Mouse (Mus musculus): ENCODE measurements around the gene Pm20d1. TPM values are rescaled to one million over a fixed set of nuclear protein-coding genes. Genes with fewer than 3 reads are reported as not detected.

Gene Pm20d1
- polyA plus RNA-seq (2015; fragmentation: Nextera tagmentation; extraction: Ambion mirVana), result 0.95 and 1.4 TPM in 2 replicates

GRCm38 (mm10) chr1:131797202-131797909, at the start of gene Pm20d1:
TSS of gene Pm20d1 (plus strand) at chr1:131797381.
- DNase-seq (ENCODE audit: low spot score), result no peak

DNA sequence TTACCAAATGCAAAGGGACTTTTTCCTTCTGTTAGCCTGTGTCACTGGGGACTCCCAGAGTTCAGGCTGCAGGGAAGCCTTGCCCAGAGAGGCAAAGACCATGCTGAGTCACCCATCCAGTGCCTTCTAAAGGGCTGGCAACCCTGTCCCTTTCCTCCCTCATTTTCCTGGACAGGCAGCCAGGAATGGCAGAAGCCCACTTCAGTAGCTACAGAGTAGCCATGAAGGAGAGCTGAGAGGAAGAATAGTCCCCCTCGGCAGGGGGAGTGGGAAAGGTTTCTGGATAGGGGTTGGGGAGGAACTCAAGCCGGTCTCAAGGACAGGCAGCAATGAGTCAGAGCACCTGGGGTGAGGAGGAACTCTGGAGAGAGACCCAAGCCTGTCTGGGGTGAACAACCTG, 49.4 kb upstream of the Pm20d1 start:
- DNase-seq (ENCODE audit: low spot score), result no peak

DNA sequence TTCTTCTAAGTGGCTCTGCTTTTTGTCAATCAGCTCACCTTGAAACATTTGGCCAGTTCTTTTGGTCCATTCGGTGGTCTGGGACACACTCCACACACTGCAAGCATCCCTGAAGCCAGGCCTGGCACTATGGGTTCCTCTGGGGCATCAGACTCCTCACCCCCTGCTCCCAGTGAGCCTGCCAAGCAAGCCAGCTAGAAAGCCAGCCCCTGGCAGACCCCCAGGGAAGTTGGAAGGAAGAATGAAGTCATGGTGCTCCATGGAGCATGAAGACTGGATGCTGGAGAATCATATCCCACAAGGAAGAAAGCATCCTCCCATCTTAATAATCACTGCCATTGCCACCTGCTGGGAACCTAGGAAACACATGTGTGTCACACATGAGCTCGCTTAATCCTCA, 48.5 kb upstream of the Pm20d1 start:
- DNase-seq (ENCODE audit: low spot score), result no peak

DNA sequence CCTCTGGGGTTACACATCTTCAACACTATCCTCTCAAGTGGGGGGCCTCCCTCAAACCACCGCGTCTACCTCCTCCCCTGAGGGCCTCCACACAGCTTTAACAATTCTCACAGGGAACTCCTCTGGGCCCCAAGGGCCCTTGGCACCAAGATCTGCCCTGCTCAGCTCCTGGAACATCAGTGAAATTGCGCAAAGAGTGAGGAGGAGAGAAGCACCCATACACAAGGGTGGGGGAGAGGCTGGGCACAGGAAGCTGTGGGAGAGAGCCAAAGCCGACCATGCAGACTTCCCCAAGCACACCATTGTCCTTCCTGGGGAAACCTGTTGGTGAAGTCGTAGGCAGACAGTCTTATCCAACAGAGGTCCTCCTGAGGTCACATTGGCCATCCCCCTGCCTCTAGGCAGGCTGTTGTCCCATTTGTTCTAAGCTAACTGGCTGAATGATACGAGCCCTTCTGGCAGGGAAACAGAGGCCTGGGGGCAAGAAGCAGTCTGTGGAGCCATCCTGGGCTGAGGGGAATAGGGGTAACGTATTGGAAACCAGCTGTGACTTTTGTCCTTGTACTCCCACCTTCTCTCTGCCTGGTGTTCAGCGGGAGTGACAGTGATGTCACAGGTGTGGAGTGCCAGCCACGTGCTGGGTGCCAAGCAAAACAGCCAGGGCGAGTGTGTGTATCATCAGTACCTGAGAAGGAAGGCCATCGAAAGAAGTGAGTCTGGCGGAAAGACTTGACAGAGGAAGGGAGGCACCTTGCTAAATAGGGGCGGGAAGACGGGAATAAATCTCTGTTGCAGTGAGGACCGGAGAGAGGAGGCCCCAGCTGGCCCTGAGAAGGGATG, 47.3 kb upstream of the Pm20d1 start:
- DNase-seq (ENCODE audit: low spot score), result no peak

DNA sequence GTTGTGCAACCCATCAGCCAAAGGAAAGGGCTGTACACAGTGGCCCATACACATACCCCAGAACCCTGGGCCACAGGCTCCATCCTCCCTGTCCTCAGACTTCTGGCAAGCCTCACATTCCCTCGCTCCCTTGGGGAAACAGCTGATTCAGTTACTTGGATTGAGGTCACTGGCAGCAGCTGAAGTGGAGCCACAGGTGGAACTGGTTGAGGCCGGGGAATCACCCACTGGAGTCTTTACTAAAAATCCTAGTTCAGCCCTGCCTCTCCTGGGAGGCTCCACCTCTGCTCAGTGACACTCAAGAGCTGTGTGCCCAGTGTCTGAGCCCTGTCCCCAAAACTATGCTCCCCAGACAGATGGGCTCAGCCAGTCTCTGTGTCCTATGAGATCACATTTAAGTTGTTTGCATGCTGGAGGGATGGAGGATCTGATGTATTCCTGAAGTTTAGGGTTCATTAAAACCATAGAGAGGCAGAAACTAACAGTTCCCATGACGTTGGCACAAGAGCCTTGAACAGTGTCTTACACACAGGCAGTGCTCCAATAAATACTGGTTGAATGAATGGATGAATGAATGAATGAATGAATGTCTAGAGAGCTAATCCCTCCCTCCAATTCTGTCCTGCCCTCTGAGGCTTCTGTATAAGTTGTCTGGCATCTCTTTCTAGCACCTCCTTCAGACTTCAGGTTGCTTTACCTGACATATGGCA, 45.8 kb upstream of the Pm20d1 start:
- DNase-seq (ENCODE audit: low spot score), result no peak

GRCm38 (mm10) chr1:131751891-131752311, 45.3 kb upstream of the Pm20d1 start:
- no peak for DNase-seq (ENCODE audit: low spot score)

GRCm38 (mm10) chr1:131754212-131754829, 42.9 kb upstream of the Pm20d1 start:
- DNase-seq (ENCODE audit: low spot score), result no peak

- no peak for DNase-seq (ENCODE audit: low spot score)
These were observed 42.3 kb upstream of the Pm20d1 start for GRCm38 (mm10) chr1:131754916-131755315.

DNA sequence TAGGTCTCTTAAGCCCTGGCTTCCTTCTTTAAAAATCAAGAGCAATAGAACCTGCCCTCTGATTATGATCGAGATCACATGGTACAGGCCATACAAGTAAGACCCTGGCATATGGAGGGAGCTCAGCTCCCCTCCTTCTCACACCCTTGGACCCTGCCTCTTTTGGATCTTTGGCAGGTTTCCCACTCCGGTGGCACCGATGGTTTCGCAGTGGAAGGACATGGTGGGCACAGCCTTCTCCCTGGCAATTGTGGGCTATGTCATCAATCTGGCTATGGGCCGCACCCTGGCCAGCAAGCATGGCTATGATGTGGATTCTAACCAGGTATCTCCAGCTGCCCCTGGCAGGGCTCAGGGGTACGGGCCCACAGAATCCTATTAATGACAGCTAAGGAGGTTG, 40.0 kb upstream of the Pm20d1 start:
- DNase-seq (ENCODE audit: low spot score), result no peak

DNA sequence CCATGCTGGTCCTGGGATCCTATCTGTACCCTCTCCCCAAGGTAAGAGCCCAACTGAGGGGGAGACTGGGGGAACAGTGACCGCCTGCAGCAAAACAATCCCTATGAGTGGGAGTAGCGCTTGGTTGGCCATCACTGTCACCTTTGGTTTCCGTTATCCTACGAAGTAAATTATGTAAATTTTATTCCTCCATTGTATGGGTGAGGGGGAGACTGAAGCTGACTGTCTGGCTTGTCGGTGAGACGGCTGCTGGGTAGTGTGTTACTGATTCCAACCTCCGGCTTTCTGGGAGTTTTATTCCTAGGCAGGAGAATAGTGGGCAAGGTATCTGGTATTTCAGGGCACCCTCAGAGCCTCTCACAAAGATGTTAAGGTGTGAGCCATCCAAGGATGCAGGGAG, 38.4 kb upstream of the Pm20d1 start:
- no peak for DNase-seq (ENCODE audit: low spot score)

DNA sequence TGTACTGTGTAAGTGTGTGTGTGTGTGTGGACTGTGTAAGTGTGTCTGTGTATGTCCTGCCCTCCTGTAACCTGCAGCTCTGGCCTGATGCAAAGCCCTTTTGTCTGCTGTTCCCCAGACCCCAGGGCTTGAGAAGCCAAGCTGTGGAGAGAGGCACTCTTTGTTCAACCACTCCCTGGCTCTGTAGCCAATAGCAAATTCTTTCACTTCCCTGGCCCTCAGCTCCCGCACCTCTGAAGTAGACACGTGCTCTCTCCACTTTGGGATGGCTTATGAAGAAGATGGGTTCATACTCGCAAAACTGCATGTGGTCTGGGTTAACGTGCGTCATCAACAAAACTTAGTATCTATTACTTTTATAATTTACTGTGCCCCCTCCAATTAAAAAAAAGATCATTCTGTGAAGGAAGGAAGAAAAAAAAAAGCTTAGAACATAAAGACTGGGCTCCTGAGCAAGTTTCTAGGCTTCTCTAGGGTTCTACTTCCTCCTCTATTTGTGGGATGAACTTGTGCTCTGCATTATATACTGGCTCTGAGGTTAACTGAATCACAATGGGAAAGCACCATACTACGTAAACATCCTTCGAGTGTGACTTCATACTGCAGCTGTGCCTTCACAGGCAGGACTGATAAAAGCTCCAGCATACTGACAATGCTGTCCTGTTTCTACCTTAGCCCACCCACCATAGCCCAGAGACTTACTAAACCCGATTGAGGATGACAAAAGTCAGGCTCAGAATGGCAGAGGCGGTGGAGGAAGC, 37.3 kb upstream of the Pm20d1 start:
- no peak for DNase-seq (ENCODE audit: low spot score)

DNA sequence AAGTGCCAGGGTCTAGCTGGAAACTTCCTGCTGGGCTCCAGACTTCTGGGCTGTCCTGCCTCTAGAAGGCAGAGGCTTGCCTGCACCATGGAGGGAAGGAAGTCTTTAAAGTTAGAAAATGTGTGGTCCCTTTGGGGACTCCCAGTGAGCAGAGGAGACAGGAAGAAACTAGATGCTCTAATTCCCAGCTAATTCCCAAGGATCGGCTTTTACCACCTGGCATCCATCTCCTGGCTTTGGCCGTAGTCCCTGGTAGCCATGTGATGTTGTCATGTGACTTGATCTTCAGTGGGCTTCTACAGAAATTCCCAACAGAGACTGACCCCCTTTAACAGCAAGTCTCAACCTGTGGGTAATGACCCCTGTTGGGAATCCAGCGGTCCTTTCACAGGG, 36.8 kb upstream of the Pm20d1 start:
- no peak for DNase-seq (ENCODE audit: low spot score)

GRCm38 (mm10) chr1:131761079-131761831, 35.9 kb upstream of the Pm20d1 start:
- no peak for DNase-seq (ENCODE audit: low spot score)

- DNase-seq (ENCODE audit: low spot score), result no peak
These were observed 33.5 kb upstream of the Pm20d1 start for GRCm38 (mm10) chr1:131763683-131764082.

DNA sequence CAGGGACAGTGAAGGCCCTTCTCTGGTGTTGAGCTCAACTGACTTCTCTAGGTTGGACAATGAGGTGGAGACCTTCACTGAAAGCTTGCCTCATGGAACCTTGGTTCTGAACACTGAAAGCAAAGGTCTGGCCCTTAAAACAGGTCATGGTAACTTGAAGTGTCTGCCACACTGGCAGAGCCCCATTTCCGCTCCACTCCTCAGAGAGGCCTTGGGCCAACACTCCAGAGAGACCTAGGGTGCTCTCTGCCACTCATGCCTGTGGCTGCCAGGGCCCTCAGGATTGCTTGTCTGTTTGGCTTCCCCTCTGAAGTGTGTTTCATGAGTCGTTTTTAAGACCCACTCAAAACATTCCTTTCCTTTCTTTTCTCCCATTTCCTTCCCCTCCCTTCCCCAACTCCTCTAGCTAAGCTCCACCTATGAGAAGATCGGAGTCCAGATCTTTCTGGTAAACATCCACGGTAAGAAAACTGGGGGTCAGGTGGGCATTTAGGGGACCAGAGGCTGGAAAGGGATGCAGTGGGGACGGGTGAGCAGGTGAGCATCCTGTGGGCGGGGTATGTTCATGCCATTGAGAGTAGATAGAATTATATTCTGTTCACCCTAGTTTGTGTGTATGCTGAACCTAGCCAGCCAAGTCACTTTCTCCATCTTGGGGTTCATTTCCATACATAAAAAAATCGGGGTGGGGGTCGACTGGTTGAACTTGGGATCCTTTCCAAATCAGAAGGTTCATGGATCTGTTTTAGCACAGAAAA, 32.4 kb upstream of the Pm20d1 start:
- DNase-seq (ENCODE audit: low spot score), result no peak

DNA sequence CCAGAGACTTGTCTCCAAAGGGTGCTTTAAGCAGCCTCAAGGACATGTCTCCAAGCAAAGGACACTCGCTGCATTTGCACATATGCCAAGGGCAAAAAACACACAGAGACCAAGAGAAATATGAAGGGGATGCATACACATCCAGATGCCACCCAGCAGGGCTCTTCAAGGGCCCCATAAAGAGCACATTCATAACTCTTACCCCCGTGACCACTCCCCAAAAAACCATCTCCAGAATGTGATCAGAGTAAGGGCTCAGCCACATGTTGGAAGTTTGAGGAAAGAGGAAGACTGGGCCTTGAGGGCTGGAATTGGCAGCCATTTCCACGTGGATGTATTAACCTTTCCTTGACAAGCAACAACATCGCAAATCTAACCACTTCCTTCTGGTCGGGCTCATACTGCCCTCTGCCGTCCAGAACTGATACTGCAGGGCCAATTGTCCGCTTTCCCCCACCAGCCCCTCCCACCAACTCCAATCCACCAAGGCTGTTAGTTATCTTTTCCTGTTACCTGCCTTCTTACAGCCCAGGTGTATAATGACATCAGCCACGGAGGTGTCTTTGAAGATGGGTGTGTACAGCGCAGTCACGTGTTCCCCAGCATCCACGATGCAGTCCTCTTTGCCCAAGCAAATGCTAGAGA, 31.7 kb upstream of the Pm20d1 start:
- DNase-seq (ENCODE audit: low spot score), result peak; percentile 79

DNA sequence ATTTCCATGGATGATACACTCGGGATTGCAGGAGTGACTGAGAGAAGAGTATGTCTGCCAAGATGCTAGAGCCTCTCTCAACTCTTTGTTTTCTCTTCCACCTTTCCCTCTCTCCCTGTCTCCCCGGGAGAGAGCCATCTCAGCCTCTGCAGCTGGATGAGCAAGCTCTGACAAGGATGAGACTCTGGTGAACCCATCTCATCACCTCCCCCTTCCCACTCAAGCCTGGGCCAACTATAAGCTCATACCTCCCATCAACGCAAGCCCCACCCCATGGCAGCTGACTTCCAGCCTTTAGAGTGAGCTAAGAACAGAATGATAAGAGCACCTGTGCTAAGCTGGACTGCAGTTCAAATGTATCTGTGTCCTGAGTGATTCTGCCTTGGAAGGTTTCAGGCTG, 27.9 kb upstream of the Pm20d1 start:
- no peak for DNase-seq (ENCODE audit: low spot score)

DNA sequence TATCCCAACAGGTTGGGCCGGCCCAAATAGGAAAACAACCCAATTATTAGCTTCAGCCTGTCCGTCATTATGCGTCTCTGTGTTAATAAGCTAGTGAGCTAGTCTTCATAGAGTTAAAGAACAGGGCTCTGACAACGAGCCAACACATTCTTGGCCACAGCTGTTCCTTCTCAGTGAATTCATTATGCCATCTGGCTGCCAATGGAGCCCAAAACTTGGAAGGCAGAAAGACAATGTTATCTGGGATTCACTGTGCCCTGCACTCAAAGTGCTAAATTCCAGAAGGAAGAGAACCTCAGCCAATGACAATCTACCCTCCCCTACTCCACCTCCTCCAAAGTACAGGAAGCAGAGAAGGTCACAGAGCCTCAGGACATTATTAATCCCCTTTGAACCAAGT, 26.5 kb upstream of the Pm20d1 start:
- DNase-seq (ENCODE audit: low spot score), result no peak

DNA sequence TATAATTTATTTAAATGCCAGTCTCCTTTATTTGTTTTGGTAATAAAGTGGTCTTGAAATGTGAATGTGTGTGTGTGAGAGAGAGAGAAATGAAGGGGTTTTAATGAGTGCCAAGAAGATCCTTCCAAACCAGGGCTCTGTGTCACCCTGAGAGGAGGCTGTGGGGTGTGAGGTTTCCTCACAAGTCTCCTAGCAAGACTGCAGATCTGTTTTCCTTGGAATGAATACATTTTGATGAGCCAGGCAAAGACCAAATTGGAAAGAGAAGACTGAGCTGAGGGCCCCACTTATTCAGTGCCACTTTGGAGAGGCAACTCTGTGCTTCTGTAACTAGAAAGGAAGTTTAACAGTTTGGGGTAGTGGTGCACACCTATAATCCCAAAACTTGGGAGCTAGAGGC, 25.7 kb upstream of the Pm20d1 start:
- DNase-seq (ENCODE audit: low spot score), result no peak

Data from thymus, postnatal 0 days (tissue).